Mouse (Mus musculus): ENCODE measurements at regions not wholly inside any gene's neighbourhood (a gene's known extent, or its start where the extent isn't known, plus 50 kb on each side); places are given as distances from the start of the nearest gene placed in this dataset.

DNA sequence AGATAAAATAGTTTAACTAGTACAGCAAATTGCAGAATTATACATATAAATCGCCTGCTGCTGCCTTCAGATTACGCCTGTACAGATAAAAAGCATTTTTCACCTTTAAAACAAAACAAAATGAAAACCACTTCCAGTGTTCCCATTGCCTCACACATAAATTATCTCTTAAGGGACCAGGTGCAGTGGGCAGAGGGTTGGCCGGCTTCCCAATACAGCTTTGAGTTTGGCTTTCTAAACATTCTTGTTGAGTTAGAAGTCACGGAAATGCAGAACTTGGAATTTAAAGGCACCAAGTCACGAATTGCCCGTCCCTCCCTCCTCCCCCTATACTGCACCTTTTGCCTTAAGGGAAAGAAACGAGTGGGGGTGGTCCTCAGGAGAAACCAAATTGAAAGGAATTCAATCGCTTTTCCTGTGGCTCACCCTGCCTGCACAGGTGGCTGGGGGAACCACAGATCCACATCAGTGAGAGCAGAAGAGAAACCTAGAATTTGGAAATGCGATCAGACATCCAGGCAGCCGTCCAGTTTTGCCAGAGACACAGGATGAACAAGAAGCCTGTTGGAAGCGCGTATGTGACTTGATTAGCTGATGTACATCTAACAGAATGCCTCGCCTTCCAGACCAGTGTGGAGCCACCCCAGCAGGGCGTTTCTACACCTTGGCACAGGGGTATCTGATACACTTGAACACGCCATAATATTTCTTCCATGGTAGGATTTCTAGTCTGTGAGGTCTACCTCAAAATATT is 64.0 kb upstream of the Skap2 start:
- H3K4me2 ChIP-seq (ENCODE audit: low read depth, low read length) = peak overlapping the region; percentile 27
- H3K27me3 ChIP-seq (ENCODE audit: insufficient read depth, low read length) = no peaks in the 10 kb centered on the region
- H3K4me3 ChIP-seq (ENCODE audit: low read length) = no peak overlapping the region
- no peak for TF ChIP-seq CTCF (IDR thresholded peaks at IDR 0.05; ENCODE audit: low read depth)
- DNase-seq (ENCODE audit: low spot score) (peak; percentile 46), ATAC-seq (no peak)
- H3K36me3 ChIP-seq (ENCODE audit: insufficient read depth, low read length) = no peaks in the 10 kb centered on the region
- peak overlapping the region; percentile 37; the same call in 1 of the 2 replicates for H3K27ac ChIP-seq
- H3K4me1 ChIP-seq (ENCODE audit: insufficient read depth, low read length) = peaks cover 4% of the 10 kb centered on the region; the same call in 1 of the 2 replicates
- no peaks in the 10 kb centered on the region for H3K9me3 ChIP-seq (ENCODE audit: low read length)
- H3K9ac ChIP-seq (replicated peaks; ENCODE audit: low read length) = no peak overlapping the region
- 50% methylated on average over 15 of the region's 15 CpGs for WGBS

GRCm38 (mm10) chr6:52074904-52075303 is 62.6 kb upstream of the Skap2 start:
- WGBS = 87% methylated on average over 2 of the region's 2 CpGs

GRCm38 (mm10) chr6:52067151-52067550 is 54.8 kb upstream of the Skap2 start:
- no peak for TF ChIP-seq CTCF (IDR thresholded peaks at IDR 0.05; ENCODE audit: low read depth)
- WGBS = 76% methylated on average over 9 of the region's 9 CpGs
- Histone ChIP-seq H3K9ac (replicated peaks; ENCODE audit: low read length) (no peak overlapping the region), H3K27ac (no peak overlapping the region), H3K9me3 (ENCODE audit: low read length) (no peaks in the 10 kb centered on the region), H3K4me2 (ENCODE audit: low read depth, low read length) (no peak overlapping the region), H3K4me3 (ENCODE audit: low read length) (no peak overlapping the region), H3K36me3 (ENCODE audit: insufficient read depth, low read length) (no peaks in the 10 kb centered on the region), H3K4me1 (ENCODE audit: insufficient read depth, low read length) (peaks cover 3% of the 10 kb centered on the region; the same call in 1 of the 2 replicates), H3K27me3 (ENCODE audit: insufficient read depth, low read length) (no peaks in the 10 kb centered on the region)
- ATAC-seq = no peak
- DNase-seq (ENCODE audit: low spot score) = no peak

More at GRCm38 (mm10) chr6:52074904-52075303, 62.6 kb upstream of the Skap2 start:
- Histone ChIP-seq H3K36me3 (ENCODE audit: insufficient read depth, low read length) (no peaks in the 10 kb centered on the region), H3K4me3 (ENCODE audit: low read length) (no peak overlapping the region), H3K4me1 (ENCODE audit: insufficient read depth, low read length) (peaks cover 4% of the 10 kb centered on the region; the same call in 1 of the 2 replicates), H3K27me3 (ENCODE audit: insufficient read depth, low read length) (no peaks in the 10 kb centered on the region), H3K4me2 (ENCODE audit: low read depth, low read length) (no peak overlapping the region), H3K9ac (replicated peaks; ENCODE audit: low read length) (no peak overlapping the region), H3K27ac (no peak overlapping the region), H3K9me3 (ENCODE audit: low read length) (no peaks in the 10 kb centered on the region)
- TF ChIP-seq CTCF (IDR thresholded peaks at IDR 0.05; ENCODE audit: low read depth) = no peak
- ATAC-seq = no peak
- DNase-seq (ENCODE audit: low spot score) = no peak

- Histone ChIP-seq H3K9me3 (ENCODE audit: low read length) (no peaks in the 10 kb centered on the region), H3K4me3 (ENCODE audit: low read length) (no peak overlapping the region), H3K36me3 (ENCODE audit: insufficient read depth, low read length) (no peaks in the 10 kb centered on the region), H3K27me3 (ENCODE audit: insufficient read depth, low read length) (no peaks in the 10 kb centered on the region), H3K9ac (replicated peaks; ENCODE audit: low read length) (no peak overlapping the region), H3K27ac (no peak overlapping the region), H3K4me2 (ENCODE audit: low read depth, low read length) (no peak overlapping the region), H3K4me1 (ENCODE audit: insufficient read depth, low read length) (peaks cover 3% of the 10 kb centered on the region; the same call in 1 of the 2 replicates)
- no peak for TF ChIP-seq CTCF (IDR thresholded peaks at IDR 0.05; ENCODE audit: low read depth)
- WGBS = 81% methylated on average over 10 of the region's 10 CpGs
- ATAC-seq = no peak
- DNase-seq (ENCODE audit: low spot score) = no peak
Measured at GRCm38 (mm10) chr6:52065652-52066051, 53.3 kb upstream of the Skap2 start.

DNA sequence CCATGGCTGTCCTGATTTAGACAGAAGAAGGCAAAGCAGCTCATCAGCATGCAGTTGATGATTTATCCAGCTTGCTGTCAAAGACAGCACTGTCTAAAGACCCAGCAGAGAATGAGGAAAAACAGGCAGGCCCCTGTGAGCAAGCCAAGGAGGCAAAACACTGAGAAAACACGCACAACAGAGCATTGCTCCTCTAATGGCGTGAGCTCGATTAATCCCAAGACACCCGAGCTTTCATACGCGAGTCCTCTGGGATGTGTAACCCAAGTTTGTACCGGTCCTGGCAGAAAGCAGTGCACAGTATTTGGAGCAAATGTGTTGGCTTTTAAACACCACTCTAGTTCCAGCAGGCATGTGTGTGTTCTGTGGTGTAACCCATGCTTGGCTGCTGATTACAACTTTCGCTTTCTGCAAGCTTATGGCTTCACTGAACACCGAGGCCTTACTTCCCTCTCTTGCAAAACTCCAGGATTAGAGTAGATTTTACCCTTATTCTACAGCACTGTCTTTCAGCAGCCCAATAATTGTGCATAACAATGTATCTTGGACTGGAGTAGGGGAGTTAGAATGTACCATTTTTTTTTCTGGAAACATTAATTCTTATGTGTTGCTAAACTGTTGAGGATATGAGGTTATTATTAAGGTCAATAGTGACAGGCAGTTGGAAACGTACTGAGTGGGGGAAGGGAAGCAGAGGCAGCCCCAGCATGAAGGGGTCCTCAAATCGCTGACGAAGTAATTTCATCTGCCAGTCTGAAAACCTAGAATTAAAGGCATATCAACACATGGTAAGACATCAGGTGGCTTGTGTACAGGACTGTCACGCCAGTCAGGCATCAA is 52.0 kb upstream of the Skap2 start:
- H3K9me3 ChIP-seq (ENCODE audit: low read length) = no peaks in the 10 kb centered on the region
- 41% methylated on average over 13 of the region's 13 CpGs for WGBS
- H3K4me1 ChIP-seq (ENCODE audit: insufficient read depth, low read length) = peaks cover 7% of the 10 kb centered on the region; the same call in 1 of the 2 replicates
- H3K4me2 ChIP-seq (ENCODE audit: low read depth, low read length) = peak overlapping the region; percentile 19
- H3K9ac ChIP-seq (replicated peaks; ENCODE audit: low read length) = no peak overlapping the region; the same call in 1 of the 2 replicates
- H3K27ac ChIP-seq = peak overlapping the region; percentile 70
- no peaks in the 10 kb centered on the region for H3K27me3 ChIP-seq (ENCODE audit: insufficient read depth, low read length)
- no peaks in the 10 kb centered on the region for H3K36me3 ChIP-seq (ENCODE audit: insufficient read depth, low read length)
- no peak overlapping the region for H3K4me3 ChIP-seq (ENCODE audit: low read length)
- peak; percentile 71 for DNase-seq (ENCODE audit: low spot score)
- peak; percentile 95 for ATAC-seq
- no peak for TF ChIP-seq CTCF (IDR thresholded peaks at IDR 0.05; ENCODE audit: low read depth)
